Mouse (Mus musculus) bone marrow, adult 2 months (tissue): Measurements from ENCODE around the gene Zmynd10.

ENCODE experiments used
- CTCF ChIP-seq: fragments of 200-500 bp; IDR thresholded peaks from 2 replicates; pipeline ENCODE4 v1.5.1; 2011; ENCODE audit warnings: low read length, control low read depth; ENCODE audit not compliant: control insufficient read depth, insufficient read depth
- POLR2A ChIP-seq: fragments of 200-500 bp; IDR thresholded peaks from 2 replicates; pipeline ENCODE4 v1.6.1; 2011; ENCODE audit warnings: low read depth, mild to moderate bottlenecking, control low read depth, low read length, borderline replicate concordance; ENCODE audit not compliant: control insufficient read depth

- TF ChIP-seq CTCF = no peak
- no peak for TF ChIP-seq POLR2A
Measured at GRCm38 (mm10) chr9:107511436-107511835, 35.7 kb upstream of the Zmynd10 start.
